Mouse (Mus musculus) limb, embryonic 14.5 days (tissue): ENCODE data around the gene Fscn3. TPM values are rescaled to one million over a fixed set of nuclear protein-coding genes. Genes with fewer than 3 reads are reported as not detected.

ENCODE experiments used
- ATAC-seq: fragments of 200-750 bp; cut with Nextera tagmentation; 2 replicates; pipeline ENCODE4 v1.8.0; 2017; ENCODE audit warnings: low read depth, moderate number of reproducible peaks, moderate TSS enrichment; ENCODE audit not compliant: low FRiP score
- DNase-seq: peaks from one replicate; pipeline ENCODE4 v3.0.0-alpha.2; 2015; ENCODE audit warnings: low spot score
- H3K27ac ChIP-seq: fragments of 300-500 bp; sonication (generic); replicated peaks from 2 replicates; pipeline ENCODE4 v1.5.1; 2014; ENCODE audit warnings: low read depth, mild to moderate bottlenecking, low read length, moderate library complexity, mixed read lengths
- H3K27me3 ChIP-seq: fragments of 300-500 bp; sonication (generic); 2 replicates; pipeline ENCODE4 v1.6.1; 2014; ENCODE audit warnings: low read length, mixed read lengths; ENCODE audit not compliant: control insufficient read depth, insufficient read depth
- H3K36me3 ChIP-seq: fragments of 300-500 bp; sonication (generic); 2 replicates; pipeline ENCODE4 v1.6.1; 2014; ENCODE audit warnings: mild to moderate bottlenecking, low read length, moderate library complexity, mixed read lengths; ENCODE audit not compliant: control insufficient read depth, insufficient read depth
- H3K4me1 ChIP-seq: fragments of 300-500 bp; sonication (generic); 2 replicates; pipeline ENCODE4 v1.6.1; 2014; ENCODE audit warnings: antibody characterized with exemption, low read length, mixed read lengths; ENCODE audit not compliant: control insufficient read depth, insufficient read depth
- H3K4me2 ChIP-seq: fragments of 300-500 bp; sonication (generic); replicated peaks from 2 replicates; pipeline ENCODE4 v1.6.1; 2014; ENCODE audit warnings: low read depth, mild to moderate bottlenecking, low read length, moderate library complexity; ENCODE audit not compliant: severe bottlenecking
- H3K4me3 ChIP-seq: fragments of 300-500 bp; sonication (generic); replicated peaks from 2 replicates; pipeline ENCODE4 v1.5.1; 2014; ENCODE audit warnings: low read length
- H3K9ac ChIP-seq: fragments of 300-500 bp; sonication (generic); 2 replicates; pipeline ENCODE4 v1.6.1; 2014; ENCODE audit warnings: mild to moderate bottlenecking, low read depth, low read length, moderate library complexity; ENCODE audit not compliant: severe bottlenecking
- H3K9me3 ChIP-seq: fragments of 300-500 bp; sonication (generic); 2 replicates; pipeline ENCODE4 v1.6.1; 2016; ENCODE audit warnings: low read length; ENCODE audit not compliant: control insufficient read depth
- POLR2A ChIP-seq: fragments of 200-500 bp; IDR thresholded peaks from 2 replicates; pipeline ENCODE4 v1.8.0; 2012; ENCODE audit warnings: inconsistent platforms, mild to moderate bottlenecking, moderate library complexity, borderline replicate concordance; ENCODE audit not compliant: insufficient read depth, insufficient read length; ENCODE audit errors: extremely low read depth
- WGBS: fragments of 180-500 bp; shearing (Covaris S2); extraction: QIAGEN DNeasy Blood & Tissue Kit; methylation state at CpG from one replicate; pipeline ENCODE4 v1.1.7; 2014; 5-methylcytosine and 5-hydroxymethylcytosine counted together
- polyA plus RNA-seq, 2 experiments: library from polyadenylated mRNA; depleted of rRNA in 1 of 2; stranded (reverse) in 1 of 2; unstranded in 1 of 2; fragments of >200 nt; fragmentation: Nextera tagmentation in 1 of 2; extraction: Ambion mirVana in 1 of 2; gene quantifications; 2 replicates each; pipeline versions ENCODE4 v1.2.1 to v1.2.3; 2012 to 2014

Gene Fscn3
- polyA plus RNA-seq, 2 experiments = 0.11 TPM; not detected in 1

GRCm38 (mm10) chr6:28411236-28411635 is 16.4 kb upstream of the Fscn3 start:
- no peak for DNase-seq
- no peak for TF ChIP-seq POLR2A

GRCm38 (mm10) chr6:28416981-28417380 is 10.6 kb upstream of the Fscn3 start:
- no peak overlapping the region for H3K9ac ChIP-seq
- H3K27me3 ChIP-seq = no peaks in the 10 kb centered on the region
- no peak overlapping the region for H3K27ac ChIP-seq
- no peak overlapping the region for H3K4me3 ChIP-seq
- no peaks in the 10 kb centered on the region for H3K9me3 ChIP-seq
- peaks cover 12% of the 10 kb centered on the region for H3K4me1 ChIP-seq
- TF ChIP-seq POLR2A = no peak
- DNase-seq = no peak
- H3K4me2 ChIP-seq = no peak overlapping the region
- WGBS = 72% methylated on average over 4 of the region's 4 CpGs
- peaks cover 36% of the 10 kb centered on the region for H3K36me3 ChIP-seq
- no peak for ATAC-seq

More at GRCm38 (mm10) chr6:28411236-28411635, 16.4 kb upstream of the Fscn3 start:
- Histone ChIP-seq H3K4me1 (no peaks in the 10 kb centered on the region), H3K9me3 (no peaks in the 10 kb centered on the region), H3K4me3 (no peak overlapping the region), H3K27me3 (no peaks in the 10 kb centered on the region), H3K36me3 (peaks cover 14% of the 10 kb centered on the region), H3K9ac (no peak overlapping the region), H3K27ac (no peak overlapping the region), H3K4me2 (no peak overlapping the region)
- WGBS = 78% methylated on average over 2 of the region's 2 CpGs
- no peak for ATAC-seq

- no peak for TF ChIP-seq POLR2A
- Histone ChIP-seq H3K4me1 (peaks cover 16% of the 10 kb centered on the region), H3K9ac (no peak overlapping the region), H3K36me3 (peaks cover 36% of the 10 kb centered on the region), H3K9me3 (no peaks in the 10 kb centered on the region), H3K4me2 (no peak overlapping the region), H3K27me3 (no peaks in the 10 kb centered on the region), H3K4me3 (no peak overlapping the region), H3K27ac (no peak overlapping the region)
- DNase-seq = no peak
- no peak for ATAC-seq
- 91% methylated on average over 14 of the region's 14 CpGs for WGBS
These were observed 9.1 kb upstream of the Fscn3 start for GRCm38 (mm10) chr6:28418449-28418848.

- H3K27me3 ChIP-seq = no peaks in the 10 kb centered on the region
- H3K4me1 ChIP-seq = peaks cover 21% of the 10 kb centered on the region
- H3K9ac ChIP-seq = no peak overlapping the region
- no peak for DNase-seq
- H3K27ac ChIP-seq = no peak overlapping the region
- no peak for ATAC-seq
- TF ChIP-seq POLR2A = no peak
- H3K36me3 ChIP-seq = peaks cover 36% of the 10 kb centered on the region
- no peak overlapping the region for H3K4me3 ChIP-seq
- WGBS = 88% methylated on average over 2 of the region's 2 CpGs
- H3K9me3 ChIP-seq = no peaks in the 10 kb centered on the region
- H3K4me2 ChIP-seq = no peak overlapping the region
These were observed 7.9 kb upstream of the Fscn3 start for GRCm38 (mm10) chr6:28419673-28420072.

- 79% methylated on average over 17 of the region's 17 CpGs for WGBS
- Histone ChIP-seq H3K36me3 (peaks cover 29% of the 10 kb centered on the region), H3K4me3 (peak overlapping the region; percentile 80), H3K4me2 (peak overlapping the region; percentile 77), H3K27ac (no peak overlapping the region), H3K9me3 (no peaks in the 10 kb centered on the region), H3K4me1 (peaks cover 24% of the 10 kb centered on the region), H3K9ac (peak overlapping the region; percentile 65; the same call in 1 of the 2 replicates), H3K27me3 (no peaks in the 10 kb centered on the region)
- DNase-seq = no peak
- ATAC-seq = no peak
- TF ChIP-seq POLR2A = no peak
These were observed 7.2 kb upstream of the Fscn3 start for GRCm38 (mm10) chr6:28420361-28420760.

GRCm38 (mm10) chr6:28420865-28421264 is 6.7 kb upstream of the Fscn3 start:
- Histone ChIP-seq H3K27ac (0 out of 2 replicates have a peak overlapping the region, but pooled peaks have one; percentile 38), H3K9ac (peak overlapping the region; percentile 65), H3K27me3 (no peaks in the 10 kb centered on the region), H3K36me3 (peaks cover 29% of the 10 kb centered on the region), H3K4me1 (peaks cover 24% of the 10 kb centered on the region), H3K4me3 (peak overlapping the region; percentile 80), H3K9me3 (no peaks in the 10 kb centered on the region), H3K4me2 (peak overlapping the region; percentile 77)
- ATAC-seq (no peak), DNase-seq (no peak)
- 22% methylated on average over 13 of the region's 13 CpGs for WGBS
- no peak for TF ChIP-seq POLR2A
